ENCODE assay signal across 17 mouse cellular contexts in the genomic region with DNA sequence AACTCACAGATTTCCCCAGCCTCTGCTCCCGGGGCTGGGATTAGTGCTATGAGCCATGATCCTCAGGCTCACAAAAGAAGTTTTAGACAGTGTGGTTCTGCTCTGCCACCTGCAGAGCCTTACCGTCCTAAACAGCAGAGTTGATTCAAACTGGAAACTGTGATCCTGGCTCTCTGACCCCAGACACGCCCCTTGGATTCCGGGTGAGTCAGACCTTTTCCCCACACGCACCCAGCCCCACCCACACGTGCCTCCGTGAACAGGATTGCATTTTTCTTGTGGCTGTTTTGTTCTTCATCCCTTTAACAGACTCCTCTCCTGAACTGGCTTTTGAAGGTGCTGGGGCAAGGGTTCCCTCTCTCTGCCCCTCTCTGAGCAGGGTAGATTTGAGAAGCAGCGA. TPM values are rescaled to one million over a fixed set of nuclear protein-coding genes. Genes with fewer than 3 reads are reported as not detected.
DNase-seq lines count a peak whose midpoint lies in the region; ATAC-seq and TF ChIP-seq lines count a peak whose summit lies in the region.
"Had no signal": no experiment of that assay in that cellular context is flagged by ENCODE, and none has a peak within 500 bp of the region (broad histone marks: within the 10 kb centered on the region; RNA-seq: fewer than 3 reads in every experiment).

No protein-coding gene starts in this region.

- no peak overlapping the region for H3K4me3 ChIP-seq in hindbrain, embryonic 13.5 days
- no peak overlapping the region for H3K4me3 ChIP-seq in hindbrain, embryonic 11.5 days (ENCODE audit: low read depth, low read length)
- H3K4me3 ChIP-seq in stomach, postnatal 0 days (ENCODE audit: low read depth, low read length), result no peak overlapping the region
- H3K4me3 ChIP-seq: layer of hippocampus, adult 2 months had no signal

- H3K9ac ChIP-seq in hindbrain, embryonic 13.5 days, result 0 out of 2 replicates have a peak overlapping the region, but pooled peaks have one; percentile 13
- H3K9ac ChIP-seq in hindbrain, embryonic 11.5 days (ENCODE audit: low read depth, low read length), result no peak overlapping the region
- no peak overlapping the region for H3K9ac ChIP-seq in stomach, postnatal 0 days (ENCODE audit: low read length)

- no peak overlapping the region for H3K27ac ChIP-seq in hindbrain, embryonic 13.5 days
- no peak overlapping the region for H3K27ac ChIP-seq in hindbrain, embryonic 11.5 days (ENCODE audit: low read depth, low read length)
- 0 out of 2 replicates have a peak overlapping the region, but pooled peaks have one; percentile 31 for H3K27ac ChIP-seq in stomach, postnatal 0 days (replicated peaks)
- H3K27ac ChIP-seq: layer of hippocampus, adult 2 months had no signal

- no peak for ATAC-seq in hindbrain, embryonic 13.5 days (ENCODE audit: low FRiP score)
- no peak for ATAC-seq in hindbrain, embryonic 11.5 days (ENCODE audit: low FRiP score)
- peak; percentile 61 for ATAC-seq in stomach, postnatal 0 days (ENCODE audit: low FRiP score, low TSS enrichment)

- peak; percentile 23; the same call in 1 of the 2 replicates for TF ChIP-seq CTCF in stomach, postnatal 0 days (IDR thresholded peaks at IDR 0.05; ENCODE audit: low read depth)

- peaks cover 27% of the 10 kb centered on the region for H3K27me3 ChIP-seq in hindbrain, embryonic 13.5 days
- H3K27me3 ChIP-seq in hindbrain, embryonic 11.5 days (ENCODE audit: control insufficient read depth, insufficient read depth, low read length), result no peaks in the 10 kb centered on the region; the same call in 1 of the 2 replicates
- H3K27me3 ChIP-seq in stomach, postnatal 0 days (ENCODE audit: control insufficient read depth, insufficient read depth, low read length), result no peaks in the 10 kb centered on the region

- WGBS in hindbrain, embryonic 13.5 days, result 70% methylated on average over 8 of the region's 8 CpGs
- whole genome bisulfite sequencing in hindbrain, embryonic 11.5 days, result 77% methylated on average over 8 of the region's 8 CpGs
- 46% methylated on average over 8 of the region's 8 CpGs for WGBS in stomach, postnatal 0 days

- no peak for DNase-seq in hindbrain, embryonic 11.5 days (ENCODE audit: low spot score)
- peak; percentile 43 for DNase-seq in urinary bladder, postnatal 25 days (ENCODE audit: low spot score)
- DNase-seq in urinary bladder, adult 2 months (ENCODE audit: low spot score), result no peak
- peak; percentile 6 for DNase-seq in c-Kit-positive CD71-positive TER-119-positive erythroid progenitor cells, embryonic 14.5 days (ENCODE audit: low spot score)
- peak; percentile 81 for DNase-seq in stomach, postnatal 0 days (ENCODE audit: low spot score)
- DNase-seq in heart, postnatal 36 days, result no peak
- DNase-seq in embryo, embryonic 10 days (ENCODE audit: low spot score), result no peak
- DNase-seq: adrenal gland, postnatal 10 days; cerebellum, adult 18-20 months; heart, adult 18-20 months; lung, postnatal 36 days had no signal

- no peak overlapping the region for H3K4me2 ChIP-seq in hindbrain, embryonic 13.5 days
- no peak overlapping the region for H3K4me2 ChIP-seq in hindbrain, embryonic 11.5 days (replicated peaks; ENCODE audit: low read depth, low read length)
- H3K4me2 ChIP-seq in stomach, postnatal 0 days (replicated peaks; ENCODE audit: low read depth), result no peak overlapping the region

- intact Hi-C loops in heart, postnatal 36 days (cut with DNase I), result no loop called here

- TF ChIP-seq EP300 in stomach, postnatal 0 days (optimal IDR thresholded peaks at IDR 0.05), result no peak

- H3K36me3 ChIP-seq in hindbrain, embryonic 13.5 days, result peaks cover 43% of the 10 kb centered on the region
- no peaks in the 10 kb centered on the region for H3K36me3 ChIP-seq in hindbrain, embryonic 11.5 days (ENCODE audit: control insufficient read depth, insufficient read depth, low read length)
- no peaks in the 10 kb centered on the region for H3K36me3 ChIP-seq in stomach, postnatal 0 days (ENCODE audit: control insufficient read depth, insufficient read depth, low read length)

- no peaks in the 10 kb centered on the region for H3K9me3 ChIP-seq in hindbrain, embryonic 13.5 days
- no peaks in the 10 kb centered on the region for H3K9me3 ChIP-seq in hindbrain, embryonic 11.5 days (ENCODE audit: control insufficient read depth, low read length)
- H3K9me3 ChIP-seq in stomach, postnatal 0 days (ENCODE audit: control insufficient read depth, low read length), result no peaks in the 10 kb centered on the region

- H3K4me1 ChIP-seq in hindbrain, embryonic 13.5 days (replicated peaks), result peaks cover 8% of the 10 kb centered on the region
- H3K4me1 ChIP-seq in hindbrain, embryonic 11.5 days (replicated peaks; ENCODE audit: control insufficient read depth, insufficient read depth, low read length), result 0 out of 2 replicates have a peak, but pooled peaks cover 2% of the 10 kb centered on the region
- no peaks in the 10 kb centered on the region for H3K4me1 ChIP-seq in stomach, postnatal 0 days (replicated peaks; ENCODE audit: control insufficient read depth, insufficient read depth)

RNA-seq across cellular contexts. Expression of gene Dnph1, which starts 1.4 kb away (rescaled TPM):
- 20.4 and 21.8 TPM in 2 replicates for polyA plus RNA-seq in hindbrain, embryonic 13.5 days (2015; fragmentation: Nextera tagmentation; extraction: Ambion mirVana)
- polyA plus RNA-seq in hindbrain, embryonic 11.5 days (2014; fragmentation: Nextera tagmentation; extraction: Ambion mirVana), result 59.7 and 64.7 TPM in 2 replicates
- 6.1 and 7.0 TPM in 2 replicates for polyA plus RNA-seq in urinary bladder, adult 2 months (2012; rRNA removed)
- 23.8 and 24.7 TPM in 2 replicates for polyA plus RNA-seq in stomach, postnatal 0 days (2015; fragmentation: Nextera tagmentation; extraction: Ambion mirVana)
- 1 to 10 TPM in 1 of 2 experiments, under 1 TPM in 1; 0.89 to 2.2 TPM for total RNA-seq in heart, postnatal 36 days (2021)

RNA-seq across cellular contexts. Expression of gene Ttbk1, which starts 10.5 kb away (rescaled TPM):
- polyA plus RNA-seq in hindbrain, embryonic 13.5 days (2015; fragmentation: Nextera tagmentation; extraction: Ambion mirVana), result 4.6 and 4.7 TPM in 2 replicates
- 2.3 and 2.4 TPM in 2 replicates for polyA plus RNA-seq in hindbrain, embryonic 11.5 days (2014; fragmentation: Nextera tagmentation; extraction: Ambion mirVana)
- 0.06 and 0.07 TPM in 2 replicates for polyA plus RNA-seq in urinary bladder, adult 2 months (2012; rRNA removed)
- 0.13 and 0.15 TPM in 2 replicates for polyA plus RNA-seq in stomach, postnatal 0 days (2015; fragmentation: Nextera tagmentation; extraction: Ambion mirVana)
- under 1 TPM; 0.19 TPM for total RNA-seq in heart, postnatal 36 days (2021)
- total RNA-seq: MEL had no signal

RNA-seq across cellular contexts. Expression of gene Cul9, which starts 48.2 kb away (rescaled TPM):
- polyA plus RNA-seq in hindbrain, embryonic 13.5 days (2015; fragmentation: Nextera tagmentation; extraction: Ambion mirVana), result 17.1 and 21.6 TPM in 2 replicates
- polyA plus RNA-seq in hindbrain, embryonic 11.5 days (2014; fragmentation: Nextera tagmentation; extraction: Ambion mirVana), result 4.7 and 4.8 TPM in 2 replicates
- polyA plus RNA-seq in urinary bladder, adult 2 months (2012; rRNA removed), result 22.9 and 29.3 TPM in 2 replicates
- polyA plus RNA-seq in stomach, postnatal 0 days (2015; fragmentation: Nextera tagmentation; extraction: Ambion mirVana), result 1.9 and 2.6 TPM in 2 replicates
- 10 to 100 TPM; 20.3 to 24.0 TPM for total RNA-seq in heart, postnatal 36 days (2021)

RNA-seq across cellular contexts. Expression of gene Srf, which starts 58.0 kb away (rescaled TPM):
- 4.6 and 4.8 TPM in 2 replicates for polyA plus RNA-seq in hindbrain, embryonic 13.5 days (2015; fragmentation: Nextera tagmentation; extraction: Ambion mirVana)
- polyA plus RNA-seq in hindbrain, embryonic 11.5 days (2014; fragmentation: Nextera tagmentation; extraction: Ambion mirVana), result 5.1 and 8.2 TPM in 2 replicates
- polyA plus RNA-seq in urinary bladder, adult 2 months (2012; rRNA removed), result 122 and 145 TPM in 2 replicates
- polyA plus RNA-seq in stomach, postnatal 0 days (2015; fragmentation: Nextera tagmentation; extraction: Ambion mirVana), result 3.7 and 4.3 TPM in 2 replicates
- 10 to 100 TPM; 85.7 to 94.7 TPM for total RNA-seq in heart, postnatal 36 days (2021)

RNA-seq across cellular contexts. Expression of gene Slc22a7, which starts 59.7 kb away (rescaled TPM):
- not detected in 2 replicates for polyA plus RNA-seq in hindbrain, embryonic 13.5 days (2015; fragmentation: Nextera tagmentation; extraction: Ambion mirVana)
- not detected in 2 replicates for polyA plus RNA-seq in hindbrain, embryonic 11.5 days (2014; fragmentation: Nextera tagmentation; extraction: Ambion mirVana)
- polyA plus RNA-seq in urinary bladder, adult 2 months (2012; rRNA removed), result not detected in 2 replicates
- polyA plus RNA-seq in stomach, postnatal 0 days (2015; fragmentation: Nextera tagmentation; extraction: Ambion mirVana), result not detected in 2 replicates
- not detected for total RNA-seq in heart, postnatal 36 days (2021)
- total RNA-seq: heart, adult 18-20 months; hematopoietic stem cell, adult 5-6 weeks; MEL had no signal
- polyA plus RNA-seq: embryonic facial prominence, embryonic 14.5 days; limb, embryonic 11.5 days had no signal

Comparison
In these comparisons a context has a peak if more than half of its experiments do, and no peak if none do; other contexts are left out.
1. DNase-seq: peak in urinary bladder, postnatal 25 days (single experiment), c-Kit-positive CD71-positive TER-119-positive erythroid progenitor cells, embryonic 14.5 days (single experiment) and stomach, postnatal 0 days (single experiment); none in hindbrain, embryonic 11.5 days (single experiment), urinary bladder, adult 2 months (single experiment), heart, postnatal 36 days (0 of 2) and embryo, embryonic 10 days (single experiment).